Mouse (Mus musculus): ENCODE measurements around the gene Nalcn. TPM values are rescaled to one million over a fixed set of nuclear protein-coding genes. Genes with fewer than 3 reads are reported as not detected.

Nalcn gene
- polyA plus RNA-seq, 1 experiment from 2014 or later, result 17.6 TPM

DNA sequence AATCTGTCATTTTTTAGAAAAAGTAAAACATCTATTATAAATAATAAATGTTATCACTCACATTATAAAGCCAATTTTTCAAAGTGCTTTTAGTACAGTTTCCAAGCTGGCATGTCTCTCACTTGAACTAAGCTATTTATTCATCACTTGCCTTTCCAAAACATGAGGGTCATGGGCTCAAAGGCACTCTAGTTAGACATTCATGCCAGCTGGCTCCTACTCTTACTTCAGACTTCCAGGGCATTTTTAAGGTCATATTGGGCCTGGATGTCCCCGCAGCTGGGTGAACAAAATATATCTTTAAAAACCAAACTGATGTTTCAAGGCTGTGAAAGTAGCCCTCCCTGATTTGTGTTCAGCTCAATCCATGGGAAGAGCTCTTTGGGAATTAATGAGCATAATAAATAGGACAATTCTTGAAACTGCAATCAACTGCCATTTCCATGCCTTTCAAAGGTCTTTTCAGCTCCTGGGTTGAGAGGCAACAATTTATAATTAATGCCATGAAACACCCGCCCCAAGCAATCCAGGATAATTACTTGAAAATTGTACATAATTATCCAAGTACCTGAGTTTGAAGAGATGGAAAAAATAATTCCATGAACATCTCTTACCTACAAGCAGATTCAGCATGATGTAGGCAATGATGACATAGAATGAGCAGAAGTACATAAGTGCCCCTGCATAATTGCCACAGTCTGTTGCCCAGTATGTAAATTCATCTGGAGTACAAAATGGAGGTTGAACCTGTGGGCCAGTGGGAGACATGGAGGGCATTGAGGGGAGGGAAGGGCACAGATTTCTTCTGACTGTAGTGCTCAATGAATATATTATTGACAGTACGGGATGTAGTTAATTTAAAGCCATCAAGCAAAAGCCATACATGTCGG, 335.6 kb downstream of the Nalcn start:
- peaks cover 9% of the 10 kb centered on the region; the same call in 1 of the 2 replicates for H3K36me3 ChIP-seq (ENCODE audit: control insufficient read depth, insufficient read depth, low read length)
- no peak overlapping the region for H3K4me2 ChIP-seq (ENCODE audit: low read length)
- H3K27ac ChIP-seq (ENCODE audit: low read length), result no peak overlapping the region
- ATAC-seq, result peak; percentile 51; the same call in 1 of the 2 replicates
- 80% methylated on average over 4 of the region's 4 CpGs for WGBS
- no peaks in the 10 kb centered on the region for H3K4me1 ChIP-seq (ENCODE audit: control insufficient read depth, insufficient read depth, low read length)
- H3K27me3 ChIP-seq (ENCODE audit: control insufficient read depth, insufficient read depth, low read depth, low read length), result no peaks in the 10 kb centered on the region
- no peaks in the 10 kb centered on the region for H3K9me3 ChIP-seq (replicated peaks; ENCODE audit: control insufficient read depth, low read length, poor library complexity, severe bottlenecking)
- no peak overlapping the region for H3K9ac ChIP-seq (ENCODE audit: low read depth, low read length)
- H3K4me3 ChIP-seq (ENCODE audit: low read depth, low read length), result no peak overlapping the region

GRCm38 (mm10) chr14:123282165-123282564, 344.8 kb downstream of the Nalcn start:
- H3K9ac ChIP-seq (ENCODE audit: low read depth, low read length), result no peak overlapping the region
- H3K27ac ChIP-seq (ENCODE audit: low read length), result no peak overlapping the region
- ATAC-seq, result no peak
- no peaks in the 10 kb centered on the region for H3K4me1 ChIP-seq (ENCODE audit: control insufficient read depth, insufficient read depth, low read length)
- H3K4me3 ChIP-seq (ENCODE audit: low read depth, low read length), result no peak overlapping the region
- H3K9me3 ChIP-seq (replicated peaks; ENCODE audit: control insufficient read depth, low read length, poor library complexity, severe bottlenecking), result no peaks in the 10 kb centered on the region
- H3K27me3 ChIP-seq (ENCODE audit: control insufficient read depth, insufficient read depth, low read depth, low read length), result no peaks in the 10 kb centered on the region
- no peak overlapping the region for H3K4me2 ChIP-seq (ENCODE audit: low read length)
- peaks cover 13% of the 10 kb centered on the region; the same call in 1 of the 2 replicates for H3K36me3 ChIP-seq (ENCODE audit: control insufficient read depth, insufficient read depth, low read length)

DNA sequence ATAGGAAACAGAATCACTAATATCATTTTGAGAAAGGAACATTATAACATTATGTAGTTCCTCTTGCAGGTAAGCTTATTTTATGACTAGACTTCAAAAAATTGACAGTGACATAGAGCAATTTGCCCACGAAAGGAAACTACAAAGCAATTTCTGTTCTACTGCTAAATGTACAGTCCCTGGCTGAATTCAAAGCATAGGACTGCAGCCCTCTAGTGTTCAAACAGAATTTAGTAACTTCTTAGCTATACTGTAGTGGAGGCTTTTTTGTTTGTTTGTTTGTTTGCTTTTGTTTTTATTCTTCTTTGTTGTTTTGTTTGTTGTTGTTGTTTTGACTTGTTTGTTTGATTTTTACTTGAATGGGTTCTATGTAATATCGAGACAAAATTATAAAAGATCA, 354.8 kb downstream of the Nalcn start:
- H3K36me3 ChIP-seq (ENCODE audit: control insufficient read depth, insufficient read depth, low read length), result no peaks in the 10 kb centered on the region
- 69% methylated on average over 2 of the region's 2 CpGs for WGBS
- no peak overlapping the region for H3K27ac ChIP-seq (ENCODE audit: low read length)
- no peaks in the 10 kb centered on the region for H3K4me1 ChIP-seq (ENCODE audit: control insufficient read depth, insufficient read depth, low read length)
- H3K9me3 ChIP-seq (replicated peaks; ENCODE audit: control insufficient read depth, low read length, poor library complexity, severe bottlenecking), result no peaks in the 10 kb centered on the region
- no peak overlapping the region for H3K9ac ChIP-seq (ENCODE audit: low read depth, low read length)
- H3K27me3 ChIP-seq (ENCODE audit: control insufficient read depth, insufficient read depth, low read depth, low read length), result no peaks in the 10 kb centered on the region
- no peak for ATAC-seq
- H3K4me2 ChIP-seq (ENCODE audit: low read length), result no peak overlapping the region
- no peak overlapping the region for H3K4me3 ChIP-seq (ENCODE audit: low read depth, low read length)

GRCm38 (mm10) chr14:123240738-123241137, 386.2 kb downstream of the Nalcn start:
- no peaks in the 10 kb centered on the region for H3K9me3 ChIP-seq (replicated peaks; ENCODE audit: control insufficient read depth, low read length, poor library complexity, severe bottlenecking)
- H3K4me1 ChIP-seq (ENCODE audit: control insufficient read depth, insufficient read depth, low read length), result no peaks in the 10 kb centered on the region
- no peak overlapping the region for H3K4me3 ChIP-seq (ENCODE audit: low read depth, low read length)
- WGBS, result 68% methylated on average over 1 of the region's 1 CpGs
- H3K9ac ChIP-seq (ENCODE audit: low read depth, low read length), result no peak overlapping the region
- no peak overlapping the region for H3K4me2 ChIP-seq (ENCODE audit: low read length)
- ATAC-seq, result no peak
- no peaks in the 10 kb centered on the region for H3K36me3 ChIP-seq (ENCODE audit: control insufficient read depth, insufficient read depth, low read length)
- H3K27ac ChIP-seq (ENCODE audit: low read length), result no peak overlapping the region
- no peaks in the 10 kb centered on the region for H3K27me3 ChIP-seq (ENCODE audit: control insufficient read depth, insufficient read depth, low read depth, low read length)

GRCm38 (mm10) chr14:123239945-123240344, 387.0 kb downstream of the Nalcn start:
- H3K4me2 ChIP-seq (ENCODE audit: low read length), result no peak overlapping the region
- H3K9ac ChIP-seq (ENCODE audit: low read depth, low read length), result no peak overlapping the region
- H3K27ac ChIP-seq (ENCODE audit: low read length), result no peak overlapping the region
- no peaks in the 10 kb centered on the region for H3K27me3 ChIP-seq (ENCODE audit: control insufficient read depth, insufficient read depth, low read depth, low read length)
- H3K36me3 ChIP-seq (ENCODE audit: control insufficient read depth, insufficient read depth, low read length), result no peaks in the 10 kb centered on the region
- H3K4me3 ChIP-seq (ENCODE audit: low read depth, low read length), result no peak overlapping the region
- no peaks in the 10 kb centered on the region for H3K4me1 ChIP-seq (ENCODE audit: control insufficient read depth, insufficient read depth, low read length)
- 4% methylated on average over 2 of the region's 2 CpGs for WGBS
- H3K9me3 ChIP-seq (replicated peaks; ENCODE audit: control insufficient read depth, low read length, poor library complexity, severe bottlenecking), result no peaks in the 10 kb centered on the region
- 0 out of 2 replicates have a peak, but pooled peaks have one; percentile 51 for ATAC-seq

DNA sequence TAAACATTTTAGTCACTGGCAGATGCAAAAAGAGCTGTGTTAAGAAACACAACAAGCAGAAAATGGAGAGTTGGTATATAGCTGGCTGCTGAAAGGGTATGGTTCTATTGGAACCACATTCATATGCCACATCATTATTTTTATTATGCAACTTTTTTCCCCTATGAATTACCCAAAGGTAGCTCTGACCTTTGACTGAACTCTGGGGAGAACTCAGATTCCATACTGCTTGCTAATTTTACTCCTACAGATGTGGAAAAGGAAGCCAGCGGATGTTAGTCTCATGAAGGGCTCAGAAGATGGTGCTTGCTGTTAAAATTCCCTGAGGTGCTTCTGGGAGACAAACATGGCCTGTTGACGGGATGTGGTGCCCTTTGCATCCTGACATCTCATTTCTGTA, 389.9 kb downstream of the Nalcn start:
- ATAC-seq, result no peak
- Histone ChIP-seq H3K4me2 (ENCODE audit: low read length) (no peak overlapping the region), H3K9ac (ENCODE audit: low read depth, low read length) (no peak overlapping the region), H3K4me1 (ENCODE audit: control insufficient read depth, insufficient read depth, low read length) (no peaks in the 10 kb centered on the region), H3K4me3 (ENCODE audit: low read depth, low read length) (no peak overlapping the region), H3K9me3 (replicated peaks; ENCODE audit: control insufficient read depth, low read length, poor library complexity, severe bottlenecking) (no peaks in the 10 kb centered on the region), H3K36me3 (ENCODE audit: control insufficient read depth, insufficient read depth, low read length) (no peaks in the 10 kb centered on the region), H3K27me3 (ENCODE audit: control insufficient read depth, insufficient read depth, low read depth, low read length) (no peaks in the 10 kb centered on the region), H3K27ac (ENCODE audit: low read length) (no peak overlapping the region)
- 78% methylated on average over 2 of the region's 2 CpGs for WGBS

GRCm38 (mm10) chr14:123232630-123233206, 394.2 kb downstream of the Nalcn start:
- no peaks in the 10 kb centered on the region for H3K27me3 ChIP-seq (ENCODE audit: control insufficient read depth, insufficient read depth, low read depth, low read length)
- no peaks in the 10 kb centered on the region for H3K36me3 ChIP-seq (ENCODE audit: control insufficient read depth, insufficient read depth, low read length)
- no peak for ATAC-seq
- H3K9ac ChIP-seq (ENCODE audit: low read depth, low read length), result no peak overlapping the region
- no peaks in the 10 kb centered on the region for H3K9me3 ChIP-seq (replicated peaks; ENCODE audit: control insufficient read depth, low read length, poor library complexity, severe bottlenecking)
- no peaks in the 10 kb centered on the region for H3K4me1 ChIP-seq (ENCODE audit: control insufficient read depth, insufficient read depth, low read length)
- H3K27ac ChIP-seq (ENCODE audit: low read length), result no peak overlapping the region
- no peak overlapping the region for H3K4me2 ChIP-seq (ENCODE audit: low read length)
- no peak overlapping the region for H3K4me3 ChIP-seq (ENCODE audit: low read depth, low read length)

Other genes with a start within 250 kb of the Nalcn start
- 3.7 and 4.6 TPM in 2 replicates for gene Itgbl1, start 32.8 kb upstream of the Nalcn start, polyA plus RNA-seq (2015; fragmentation: Nextera tagmentation; extraction: Ambion mirVana)